Mouse (Mus musculus): ENCODE results near the gene Rere.

- TF ChIP-seq POLR2A (IDR thresholded peaks at IDR 0.05; ENCODE audit: control insufficient read depth in 1 of 2, insufficient read depth in 1 of 2, low read depth in 1 of 2, low read length in 2 of 2, poor library complexity in 1 of 2) (no peak), TBP (IDR thresholded peaks at IDR 0.05; ENCODE audit: low read depth, low read length) (no peak)
These were observed 214.1 kb downstream of the Rere start for GRCm38 (mm10) chr4:150495568-150495967.

Measured in MEL (cell line).